Mouse (Mus musculus) embryonic fibroblast, embryonic 13.5 days (primary cell): ENCODE results near the gene Helz.

ENCODE experiments used
- CTCF ChIP-seq: IDR thresholded peaks from 2 replicates; pipeline ENCODE4 v1.5.1; 2011; ENCODE audit warnings: mild to moderate bottlenecking, control low read depth, low read length, moderate library complexity, borderline replicate concordance; ENCODE audit not compliant: insufficient read depth
- POLR2A ChIP-seq: IDR thresholded peaks from 2 replicates; pipeline ENCODE4 v1.6.1; 2011; ENCODE audit warnings: low read depth, mild to moderate bottlenecking, control low read depth, low read length, moderate library complexity

DNA sequence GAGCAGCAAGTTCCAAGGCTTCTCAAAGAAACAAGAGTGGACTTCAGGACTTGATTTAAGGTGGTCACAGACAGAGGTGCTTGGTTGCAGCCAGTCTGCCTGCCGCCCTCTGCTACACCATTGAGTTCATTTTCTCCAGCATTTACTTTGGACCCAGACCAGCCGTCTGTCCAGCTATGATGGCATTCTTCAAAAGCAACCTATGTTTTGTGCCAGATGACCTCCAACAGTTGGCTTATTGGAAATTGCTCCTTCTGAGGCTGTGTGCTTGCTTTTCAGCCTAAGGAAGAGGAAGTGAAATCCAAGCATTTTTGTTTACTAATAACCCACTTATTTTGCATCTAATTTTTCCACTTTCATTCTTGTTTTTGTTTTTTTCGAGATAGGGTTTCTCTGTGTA is 19.7 kb downstream of the Helz start:
- TF ChIP-seq CTCF (no peak), POLR2A (no peak)
